Mouse (Mus musculus): ENCODE results near the gene Rab13. TPM values are rescaled to one million over a fixed set of nuclear protein-coding genes. Genes with fewer than 3 reads are reported as not detected.

The Rab13 gene
- 6.8 TPM for polyA plus RNA-seq (2014; fragmentation: Illumina TruSeq; extraction: RNeasy Lipid Tissue Mini Kit (QIAGEN cat#74804); ENCODE audit: low read depth, low replicate concordance)

GRCm38 (mm10) chr3:90213377-90213866 lies at the start of gene Rab13, which contains the start of gene Rps27:
Gene Rab13 (plus strand): TSS chr3:90213695.
Gene Rps27 (minus strand): TSS chr3:90213651.

GRCm38 (mm10) chr3:90231507-90232333 lies 18.2 kb downstream of the Rab13 start, which contains the start of gene Jtb:
Gene Jtb (plus strand): TSS chr3:90231597.

DNA sequence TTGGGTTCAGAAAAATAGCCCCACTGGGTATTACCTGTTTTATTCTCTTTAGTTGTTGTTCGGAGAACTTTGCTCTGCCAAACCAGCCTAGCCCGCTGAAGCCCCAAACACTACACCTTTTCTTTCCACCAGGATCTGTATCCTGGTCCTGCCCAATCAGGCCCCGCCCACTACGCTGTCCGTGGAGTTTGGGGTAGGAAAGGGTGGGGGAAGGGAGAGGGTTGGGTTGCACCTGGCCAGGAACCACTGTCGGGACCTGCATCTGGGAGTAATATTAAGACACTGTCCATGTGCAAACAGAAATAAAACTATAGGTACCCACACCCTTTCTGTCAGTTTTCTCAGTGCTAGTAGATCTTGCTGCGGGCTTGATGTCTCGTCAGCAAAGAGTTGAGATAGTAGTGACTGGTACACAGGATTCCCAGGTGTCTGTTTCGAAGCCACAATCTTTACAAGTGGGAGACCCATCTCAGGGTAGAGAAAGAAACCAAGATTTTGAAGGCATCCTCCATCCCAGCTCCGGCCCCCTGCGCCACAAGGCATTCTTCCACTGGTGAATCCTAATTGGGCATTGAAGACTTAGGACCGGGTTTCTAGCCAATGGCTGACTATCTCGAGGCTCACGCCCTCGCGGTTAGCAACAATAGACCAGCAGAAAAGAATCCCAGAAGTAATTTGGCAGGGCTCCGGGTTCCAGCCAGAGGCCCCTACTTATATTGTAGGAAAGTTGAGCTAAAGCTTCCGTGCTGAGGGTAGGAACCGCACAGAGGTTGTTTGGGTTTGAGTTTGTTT lies 29.7 kb downstream of the Rab13 start, which contains the start of gene Creb3l4:
Creb3l4 (minus strand) TSS at position 529 of the 792 bp plus-strand sequence.

GRCm38 (mm10) chr3:90247960-90248745 lies 34.7 kb downstream of the Rab13 start, which contains the start of gene Slc39a1:
Gene Slc39a1 (plus strand): TSS chr3:90248172.

DNA sequence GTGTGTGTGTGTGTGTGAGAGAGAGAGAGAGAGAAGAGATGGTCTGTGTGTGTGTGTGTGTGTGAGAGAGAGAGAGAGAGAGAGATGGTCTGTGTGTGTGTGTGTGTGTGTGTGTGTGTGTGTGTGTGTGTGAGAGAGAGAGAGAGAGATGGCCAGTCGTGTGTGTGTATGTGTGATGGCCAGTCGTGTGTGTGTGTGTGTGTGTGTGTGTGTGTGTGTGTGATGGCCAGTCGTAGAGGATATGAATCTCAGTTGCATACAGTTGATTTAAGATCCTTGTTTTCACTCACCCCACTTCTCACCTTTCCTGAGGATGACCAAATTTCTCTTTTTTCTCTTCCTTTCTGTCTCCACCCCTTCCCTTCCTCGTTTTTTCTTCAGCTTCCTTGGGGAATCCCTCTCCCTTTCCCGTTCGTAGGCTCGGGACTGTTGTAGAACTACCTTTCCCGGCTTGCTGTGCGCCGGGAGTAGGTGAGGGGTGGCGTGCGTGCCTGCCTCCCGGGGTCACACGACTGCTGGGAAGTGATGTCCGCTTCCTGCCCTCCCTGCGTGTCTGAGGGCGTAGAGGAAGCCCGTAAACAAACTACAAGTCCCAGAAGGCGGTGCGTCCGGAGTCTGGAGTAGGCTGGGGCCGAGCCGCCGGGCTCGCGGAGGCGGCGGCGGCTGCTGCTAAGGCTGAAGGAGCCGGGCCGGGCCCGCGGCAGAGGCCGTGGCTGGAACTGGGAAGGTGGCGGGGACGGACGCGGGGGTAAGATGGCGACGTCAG lies 40.3 kb downstream of the Rab13 start, which contains the start of gene Crtc2:
Crtc2 (plus strand) TSS at position 511 of the 766 bp plus-strand sequence.

DNA sequence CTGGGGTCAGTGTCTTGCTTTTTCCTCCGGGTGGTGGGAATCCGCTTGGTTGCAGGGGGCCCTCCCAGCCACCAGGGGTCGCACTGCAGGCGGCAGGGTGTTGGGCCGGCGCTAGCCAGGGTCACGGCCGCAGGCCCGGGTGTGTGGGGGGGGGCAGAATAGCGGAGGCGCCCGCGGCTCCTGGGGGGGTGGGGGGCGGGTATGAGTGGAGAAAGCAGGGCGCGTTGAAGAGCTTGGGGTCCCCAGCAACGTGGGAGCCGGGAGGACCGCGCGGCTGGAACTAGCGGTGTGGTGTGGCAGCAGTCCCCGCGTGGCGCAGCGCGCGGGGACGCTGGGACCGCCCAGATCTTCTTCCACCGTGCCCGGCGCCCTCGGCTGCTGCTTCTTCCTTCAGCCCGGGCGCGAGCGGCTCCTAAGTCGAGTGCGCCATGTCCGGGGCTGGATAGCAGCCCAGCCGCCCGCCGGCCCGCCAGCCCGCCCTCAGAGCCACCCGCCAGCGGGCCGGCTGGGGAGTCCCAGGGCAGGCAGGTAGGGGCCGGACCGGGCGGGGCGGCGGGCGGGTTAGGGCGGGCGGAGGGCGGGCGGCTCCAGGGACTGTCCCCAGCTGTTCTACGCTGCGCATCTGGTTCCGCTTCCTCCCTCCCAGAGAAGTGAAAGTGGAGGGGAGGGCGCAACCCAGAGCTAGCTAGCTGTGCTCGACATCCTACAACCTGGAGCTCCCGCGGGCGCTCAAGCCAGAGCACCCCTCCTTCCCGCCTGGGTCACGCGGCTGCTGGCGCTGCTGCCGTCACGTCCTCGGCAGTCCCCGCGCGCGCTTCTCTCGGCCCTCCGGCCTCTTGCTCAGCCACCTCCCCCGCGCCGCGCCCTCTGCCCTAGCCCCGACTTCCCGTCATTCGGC lies 51.8 kb downstream of the Rab13 start, which contains the start of gene Dennd4b:
Dennd4b (plus strand) TSS at position 152 of the 898 bp plus-strand sequence.

Other genes starting within 250 kb of the Rab13 start
- 41.9 TPM for gene Hax1, start 214.9 kb upstream of the Rab13 start, polyA plus RNA-seq (2014; fragmentation: Illumina TruSeq; extraction: RNeasy Lipid Tissue Mini Kit (QIAGEN cat#74804); ENCODE audit: low read depth, low replicate concordance)
- gene 4933434E20Rik, start 162.1 kb upstream of the Rab13 start, polyA plus RNA-seq (2014; fragmentation: Illumina TruSeq; extraction: RNeasy Lipid Tissue Mini Kit (QIAGEN cat#74804); ENCODE audit: low read depth, low replicate concordance) = 93.9 TPM
- gene Ubap2l, start 161.1 kb upstream of the Rab13 start, polyA plus RNA-seq (2014; fragmentation: Illumina TruSeq; extraction: RNeasy Lipid Tissue Mini Kit (QIAGEN cat#74804); ENCODE audit: low read depth, low replicate concordance) = 78.7 TPM
- 62.9 TPM for gene Tpm3, start 141.0 kb upstream of the Rab13 start, polyA plus RNA-seq (2014; fragmentation: Illumina TruSeq; extraction: RNeasy Lipid Tissue Mini Kit (QIAGEN cat#74804); ENCODE audit: low read depth, low replicate concordance)
- 0.13 TPM for gene Nup210l, start 109.6 kb upstream of the Rab13 start, polyA plus RNA-seq (2014; fragmentation: Illumina TruSeq; extraction: RNeasy Lipid Tissue Mini Kit (QIAGEN cat#74804); ENCODE audit: low read depth, low replicate concordance)
- 1,935 TPM for gene Rps27, start within 50 bp of the Rab13 start, polyA plus RNA-seq (2014; fragmentation: Illumina TruSeq; extraction: RNeasy Lipid Tissue Mini Kit (QIAGEN cat#74804); ENCODE audit: low read depth, low replicate concordance)
- 71.9 TPM for gene Jtb, start 17.9 kb downstream of the Rab13 start, polyA plus RNA-seq (2014; fragmentation: Illumina TruSeq; extraction: RNeasy Lipid Tissue Mini Kit (QIAGEN cat#74804); ENCODE audit: low read depth, low replicate concordance)
- gene Creb3l4, start 29.8 kb downstream of the Rab13 start, polyA plus RNA-seq (2014; fragmentation: Illumina TruSeq; extraction: RNeasy Lipid Tissue Mini Kit (QIAGEN cat#74804); ENCODE audit: low read depth, low replicate concordance) = not detected
- 60.2 TPM for gene Slc39a1, start 34.5 kb downstream of the Rab13 start, polyA plus RNA-seq (2014; fragmentation: Illumina TruSeq; extraction: RNeasy Lipid Tissue Mini Kit (QIAGEN cat#74804); ENCODE audit: low read depth, low replicate concordance)
- gene Crtc2, start 40.5 kb downstream of the Rab13 start, polyA plus RNA-seq (2014; fragmentation: Illumina TruSeq; extraction: RNeasy Lipid Tissue Mini Kit (QIAGEN cat#74804); ENCODE audit: low read depth, low replicate concordance) = 19.2 TPM
- gene Dennd4b, start 51.5 kb downstream of the Rab13 start, polyA plus RNA-seq (2014; fragmentation: Illumina TruSeq; extraction: RNeasy Lipid Tissue Mini Kit (QIAGEN cat#74804); ENCODE audit: low read depth, low replicate concordance) = 33.2 TPM
- 14.3 TPM for gene Gatad2b, start 79.5 kb downstream of the Rab13 start, polyA plus RNA-seq (2014; fragmentation: Illumina TruSeq; extraction: RNeasy Lipid Tissue Mini Kit (QIAGEN cat#74804); ENCODE audit: low read depth, low replicate concordance)
- gene Slc27a3, start 176.2 kb downstream of the Rab13 start, polyA plus RNA-seq (2014; fragmentation: Illumina TruSeq; extraction: RNeasy Lipid Tissue Mini Kit (QIAGEN cat#74804); ENCODE audit: low read depth, low replicate concordance) = 1.0 TPM
- 23.4 TPM for gene Ints3, start 219.9 kb downstream of the Rab13 start, polyA plus RNA-seq (2014; fragmentation: Illumina TruSeq; extraction: RNeasy Lipid Tissue Mini Kit (QIAGEN cat#74804); ENCODE audit: low read depth, low replicate concordance)